Mouse (Mus musculus) liver, embryonic 13.5 days (tissue): ENCODE data around the gene Ptgir. TPM values are rescaled to one million over a fixed set of nuclear protein-coding genes. Genes with fewer than 3 reads are reported as not detected.
A peak's percentile ranks its signal among the peaks of the same experiment; 100 is the strongest.

Experiments
- ATAC-seq: fragments of 200-750 bp; cut with Nextera tagmentation; 2 replicates; pipeline ENCODE4 v1.8.0; 2017; ENCODE audit warnings: low read depth, mild to moderate bottlenecking, moderate number of reproducible peaks, moderate library complexity
- DNase-seq: peaks from one replicate; pipeline ENCODE4 v3.0.0; 2022
- H3K27ac ChIP-seq: fragments of 300-500 bp; sonication (generic); 2 replicates; pipeline ENCODE4 v1.5.1; 2015; ENCODE audit warnings: moderate library complexity, mild to moderate bottlenecking, inconsistent platforms
- H3K27me3 ChIP-seq: fragments of 300-500 bp; sonication (generic); 2 replicates; pipeline ENCODE4 v1.6.1; 2015; ENCODE audit warnings: mild to moderate bottlenecking, inconsistent platforms
- H3K36me3 ChIP-seq: fragments of 300-500 bp; sonication (generic); 2 replicates; pipeline ENCODE4 v1.6.1; 2015; ENCODE audit warnings: mild to moderate bottlenecking, inconsistent platforms
- H3K4me1 ChIP-seq: fragments of 300-500 bp; sonication (generic); replicated peaks from 2 replicates; pipeline ENCODE4 v1.6.1; 2015; ENCODE audit warnings: inconsistent platforms
- H3K4me2 ChIP-seq: fragments of 300-500 bp; sonication (generic); 2 replicates; pipeline ENCODE4 v1.6.1; 2015; ENCODE audit warnings: inconsistent platforms, mild to moderate bottlenecking, moderate library complexity
- H3K4me3 ChIP-seq: fragments of 300-500 bp; sonication (generic); replicated peaks from 2 replicates; pipeline ENCODE4 v1.5.1; 2015; ENCODE audit warnings: mild to moderate bottlenecking, inconsistent platforms
- H3K9ac ChIP-seq: fragments of 300-500 bp; sonication (generic); 2 replicates; pipeline ENCODE4 v1.6.1; 2015; ENCODE audit warnings: mild to moderate bottlenecking, inconsistent platforms
- H3K9me3 ChIP-seq: fragments of 300-500 bp; sonication (generic); replicated peaks from 2 replicates; pipeline ENCODE4 v1.6.1; 2016; ENCODE audit warnings: inconsistent platforms
- WGBS: fragments of 180-500 bp; shearing (Covaris S2); methylation state at CpG from one replicate; pipeline ENCODE4 v1.1.7; 2015; ENCODE audit not compliant: insufficient replicate concordance; 5-methylcytosine and 5-hydroxymethylcytosine counted together
- polyA plus RNA-seq: library from polyadenylated mRNA; unstranded; fragments of >200 nt; fragmentation: Nextera tagmentation; extraction: Ambion mirVana; gene quantifications from 2 replicates; pipeline ENCODE4 v1.2.1, GENCODE M21; 2015

Ptgir gene
- polyA plus RNA-seq, 1 experiment from 2014 or later, result 1.0 TPM

- DNase-seq, result no peak
- no peak for ATAC-seq
- no peaks in the 10 kb centered on the region for H3K9me3 ChIP-seq
- no peak overlapping the region for H3K4me2 ChIP-seq
- H3K27ac ChIP-seq, result no peak overlapping the region
- peaks cover 37% of the 10 kb centered on the region for H3K4me1 ChIP-seq
- H3K9ac ChIP-seq, result no peak overlapping the region
- H3K36me3 ChIP-seq, result peaks cover 67% of the 10 kb centered on the region
- no peaks in the 10 kb centered on the region for H3K27me3 ChIP-seq
- no peak overlapping the region for H3K4me3 ChIP-seq
- WGBS, result 77% methylated on average over 30 of the region's 30 CpGs
These were observed 10.3 kb downstream of the Ptgir start for GRCm38 (mm10) chr7:16916342-16917265.

GRCm38 (mm10) chr7:16917447-16917846 is 11.2 kb downstream of the Ptgir start:
- 84% methylated on average over 11 of the region's 11 CpGs for WGBS
- H3K4me1 ChIP-seq, result peaks cover 46% of the 10 kb centered on the region
- peaks cover 73% of the 10 kb centered on the region for H3K36me3 ChIP-seq
- DNase-seq (no peak), ATAC-seq (no peak)
- H3K9me3 ChIP-seq, result no peaks in the 10 kb centered on the region
- no peaks in the 10 kb centered on the region for H3K27me3 ChIP-seq
- no peak overlapping the region for H3K27ac ChIP-seq
- no peak overlapping the region for H3K4me2 ChIP-seq
- no peak overlapping the region for H3K9ac ChIP-seq
- H3K4me3 ChIP-seq, result no peak overlapping the region

- no peak for ATAC-seq
- Histone ChIP-seq H3K27ac (no peak overlapping the region), H3K27me3 (no peaks in the 10 kb centered on the region), H3K9me3 (no peaks in the 10 kb centered on the region), H3K4me3 (no peak overlapping the region), H3K4me1 (peaks cover 51% of the 10 kb centered on the region), H3K9ac (no peak overlapping the region), H3K36me3 (peaks cover 73% of the 10 kb centered on the region), H3K4me2 (no peak overlapping the region)
- DNase-seq, result no peak
- WGBS, result 90% methylated on average over 9 of the region's 9 CpGs
These were observed 11.7 kb downstream of the Ptgir start for GRCm38 (mm10) chr7:16918014-16918413.

- Histone ChIP-seq H3K27me3 (no peaks in the 10 kb centered on the region), H3K36me3 (peaks cover 73% of the 10 kb centered on the region), H3K9me3 (no peaks in the 10 kb centered on the region), H3K27ac (no peak overlapping the region), H3K4me2 (no peak overlapping the region), H3K9ac (no peak overlapping the region), H3K4me3 (no peak overlapping the region), H3K4me1 (peaks cover 53% of the 10 kb centered on the region)
- ATAC-seq (no peak), DNase-seq (no peak)
- WGBS, result 84% methylated on average over 3 of the region's 3 CpGs
These were observed 12.4 kb downstream of the Ptgir start for GRCm38 (mm10) chr7:16918670-16919069.

GRCm38 (mm10) chr7:16919395-16920149 is 13.3 kb downstream of the Ptgir start:
- H3K4me3 ChIP-seq, result no peak overlapping the region
- peak; percentile 13; the same call in 1 of the 2 replicates for ATAC-seq
- WGBS, result 52% methylated on average over 13 of the region's 13 CpGs
- no peaks in the 10 kb centered on the region for H3K9me3 ChIP-seq
- H3K36me3 ChIP-seq, result peaks cover 68% of the 10 kb centered on the region
- no peak for DNase-seq
- peaks cover 54% of the 10 kb centered on the region for H3K4me1 ChIP-seq
- H3K4me2 ChIP-seq, result no peak overlapping the region
- peak overlapping the region; percentile 6; the same call in 1 of the 2 replicates for H3K27ac ChIP-seq
- no peaks in the 10 kb centered on the region for H3K27me3 ChIP-seq
- H3K9ac ChIP-seq, result no peak overlapping the region

- Histone ChIP-seq H3K36me3 (peaks cover 62% of the 10 kb centered on the region), H3K27ac (peak overlapping the region; percentile 6; the same call in 1 of the 2 replicates)
- ATAC-seq, result no peak
These were observed 13.9 kb downstream of the Ptgir start for GRCm38 (mm10) chr7:16920150-16920579.

GRCm38 (mm10) chr7:16920818-16921791 is 14.8 kb downstream of the Ptgir start:
- H3K9ac ChIP-seq, result peak overlapping the region; percentile 99
- DNase-seq, result no peak
- H3K27ac ChIP-seq, result peak overlapping the region; percentile 94
- no peaks in the 10 kb centered on the region for H3K27me3 ChIP-seq
- ATAC-seq, result no peak
- H3K4me1 ChIP-seq, result peaks cover 61% of the 10 kb centered on the region
- WGBS, result 71% methylated on average over 21 of the region's 21 CpGs
- peak overlapping the region; percentile 92 for H3K4me2 ChIP-seq
- H3K9me3 ChIP-seq, result no peaks in the 10 kb centered on the region
- H3K36me3 ChIP-seq, result peaks cover 54% of the 10 kb centered on the region
- H3K4me3 ChIP-seq, result peak overlapping the region; percentile 96

More at GRCm38 (mm10) chr7:16920150-16920579, 13.9 kb downstream of the Ptgir start:
- Histone ChIP-seq H3K4me1 (peaks cover 60% of the 10 kb centered on the region), H3K27me3 (no peaks in the 10 kb centered on the region), H3K9me3 (no peaks in the 10 kb centered on the region), H3K9ac (no peak overlapping the region), H3K4me2 (no peak overlapping the region), H3K4me3 (no peak overlapping the region)
- DNase-seq, result no peak
- WGBS, result 86% methylated on average over 7 of the region's 7 CpGs

GRCm38 (mm10) chr7:16921881-16922335 is 15.6 kb downstream of the Ptgir start:
- peak overlapping the region; percentile 92 for H3K4me2 ChIP-seq
- H3K27ac ChIP-seq, result peak overlapping the region; percentile 94
- no peak for ATAC-seq
- no peaks in the 10 kb centered on the region for H3K9me3 ChIP-seq
- H3K27me3 ChIP-seq, result no peaks in the 10 kb centered on the region
- H3K4me3 ChIP-seq, result peak overlapping the region; percentile 96
- peak overlapping the region; percentile 99 for H3K9ac ChIP-seq
- peaks cover 61% of the 10 kb centered on the region for H3K4me1 ChIP-seq
- peaks cover 46% of the 10 kb centered on the region for H3K36me3 ChIP-seq
- DNase-seq, result no peak
- 8% methylated on average over 6 of the region's 6 CpGs for WGBS

- peaks cover 40% of the 10 kb centered on the region for H3K36me3 ChIP-seq
- H3K4me1 ChIP-seq, result peaks cover 61% of the 10 kb centered on the region
- 36% methylated on average over 10 of the region's 10 CpGs for WGBS
- peak overlapping the region; percentile 99 for H3K9ac ChIP-seq
- DNase-seq (peak; percentile 49), ATAC-seq (no peak)
- no peaks in the 10 kb centered on the region for H3K9me3 ChIP-seq
- H3K4me3 ChIP-seq, result peak overlapping the region; percentile 96
- peak overlapping the region; percentile 94 for H3K27ac ChIP-seq
- H3K4me2 ChIP-seq, result peak overlapping the region; percentile 92
- no peaks in the 10 kb centered on the region for H3K27me3 ChIP-seq
These were observed 16.2 kb downstream of the Ptgir start for GRCm38 (mm10) chr7:16922360-16922973.
